Mouse (Mus musculus) heart, embryonic 16.5 days (tissue): ENCODE measurements around the gene Bax. TPM values are rescaled to one million over a fixed set of nuclear protein-coding genes. Genes with fewer than 3 reads are reported as not detected.

ENCODE experiments used
- ATAC-seq: fragments of 200-750 bp; cut with Nextera tagmentation; replicated peaks from 2 replicates; pipeline ENCODE4 v1.8.0; 2017; ENCODE audit warnings: moderate number of reproducible peaks; ENCODE audit not compliant: insufficient read depth, low FRiP score; ENCODE audit errors: extremely low read depth
- H3K27ac ChIP-seq: fragments of 300-500 bp; sonication (generic); 2 replicates; pipeline ENCODE4 v1.5.1; 2014; ENCODE audit warnings: mild to moderate bottlenecking, low read length, control low read depth, moderate library complexity
- H3K27me3 ChIP-seq: fragments of 300-500 bp; sonication (generic); 2 replicates; pipeline ENCODE4 v1.6.1; 2014; ENCODE audit warnings: low read length, mixed read lengths; ENCODE audit not compliant: control insufficient read depth, insufficient read depth
- H3K36me3 ChIP-seq: fragments of 300-500 bp; sonication (generic); 2 replicates; pipeline ENCODE4 v1.6.1; 2014; ENCODE audit not compliant: control insufficient read depth, insufficient read depth
- H3K4me1 ChIP-seq: fragments of 300-500 bp; sonication (generic); 2 replicates; pipeline ENCODE4 v1.6.1; 2014; ENCODE audit warnings: low read length, mixed read lengths; ENCODE audit not compliant: control insufficient read depth, insufficient read depth
- H3K4me2 ChIP-seq: fragments of 300-500 bp; sonication (generic); 2 replicates; pipeline ENCODE4 v1.6.1; 2014; ENCODE audit warnings: low read depth, mild to moderate bottlenecking, control low read depth, low read length
- H3K4me3 ChIP-seq: fragments of 300-500 bp; sonication (generic); 2 replicates; pipeline ENCODE4 v1.5.1; 2014; ENCODE audit warnings: mild to moderate bottlenecking, control low read depth, low read length
- H3K9ac ChIP-seq: fragments of 300-500 bp; sonication (generic); 2 replicates; pipeline ENCODE4 v1.6.1; 2014; ENCODE audit warnings: low read length, control low read depth
- H3K9me3 ChIP-seq: fragments of 300-500 bp; sonication (generic); replicated peaks from 2 replicates; pipeline ENCODE4 v1.6.1; 2016; ENCODE audit warnings: low read length; ENCODE audit not compliant: control insufficient read depth
- WGBS: fragments of 180-500 bp; shearing (Covaris S2); extraction: QIAGEN DNeasy Blood & Tissue Kit; methylation state at CpG from one replicate; pipeline ENCODE4 v1.1.7; 2014; 5-methylcytosine and 5-hydroxymethylcytosine counted together
- polyA plus RNA-seq: library from polyadenylated mRNA; unstranded; fragments of >200 nt; fragmentation: Nextera tagmentation; extraction: Ambion mirVana; gene quantifications from 2 replicates; pipeline ENCODE4 v1.2.1, GENCODE M21; 2015

Gene Bax
- polyA plus RNA-seq, 1 experiment from 2014 or later: 104 TPM

- H3K4me3 ChIP-seq: no peak overlapping the region
- H3K9ac ChIP-seq: no peak overlapping the region
- no peaks in the 10 kb centered on the region for H3K27me3 ChIP-seq
- peaks cover 5% of the 10 kb centered on the region; the same call in 1 of the 2 replicates for H3K4me1 ChIP-seq
- H3K36me3 ChIP-seq: peaks cover 33% of the 10 kb centered on the region
- H3K4me2 ChIP-seq: no peak overlapping the region
- no peaks in the 10 kb centered on the region for H3K9me3 ChIP-seq
- no peak overlapping the region for H3K27ac ChIP-seq
- ATAC-seq: no peak
- WGBS: 85% methylated on average over 9 of the region's 9 CpGs
Measured at GRCm38 (mm10) chr7:45494548-45494947, 27.9 kb upstream of the Bax start.

GRCm38 (mm10) chr7:45492951-45493350 lies 26.3 kb upstream of the Bax start:
- H3K27ac ChIP-seq: no peak overlapping the region; the same call in 1 of the 2 replicates
- ATAC-seq: no peak; the same call in 1 of the 2 replicates
- peaks cover 9% of the 10 kb centered on the region; the same call in 1 of the 2 replicates for H3K4me1 ChIP-seq
- no peaks in the 10 kb centered on the region for H3K9me3 ChIP-seq
- 83% methylated on average over 5 of the region's 5 CpGs for WGBS
- peaks cover 31% of the 10 kb centered on the region for H3K36me3 ChIP-seq
- H3K4me2 ChIP-seq: no peak overlapping the region
- H3K4me3 ChIP-seq: no peak overlapping the region
- H3K27me3 ChIP-seq: no peaks in the 10 kb centered on the region
- H3K9ac ChIP-seq: no peak overlapping the region

GRCm38 (mm10) chr7:45492225-45492844 lies 25.6 kb upstream of the Bax start:
- peaks cover 9% of the 10 kb centered on the region; the same call in 1 of the 2 replicates for H3K4me1 ChIP-seq
- no peak overlapping the region for H3K4me3 ChIP-seq
- no peak for ATAC-seq
- no peak overlapping the region for H3K4me2 ChIP-seq
- H3K27ac ChIP-seq: no peak overlapping the region
- WGBS: 92% methylated on average over 8 of the region's 8 CpGs
- H3K36me3 ChIP-seq: peaks cover 27% of the 10 kb centered on the region
- no peak overlapping the region for H3K9ac ChIP-seq
- H3K9me3 ChIP-seq: no peaks in the 10 kb centered on the region
- H3K27me3 ChIP-seq: no peaks in the 10 kb centered on the region

- Histone ChIP-seq H3K9ac (0 out of 2 replicates have a peak overlapping the region, but pooled peaks have one; percentile 5), H3K4me3 (no peak overlapping the region), H3K36me3 (peaks cover 23% of the 10 kb centered on the region), H3K4me2 (no peak overlapping the region; the same call in 1 of the 2 replicates), H3K27me3 (no peaks in the 10 kb centered on the region), H3K27ac (no peak overlapping the region), H3K9me3 (no peaks in the 10 kb centered on the region), H3K4me1 (peaks cover 9% of the 10 kb centered on the region; the same call in 1 of the 2 replicates)
- WGBS: 22% methylated on average over 3 of the region's 3 CpGs
- ATAC-seq: no peak
Measured at GRCm38 (mm10) chr7:45491264-45491663, 24.6 kb upstream of the Bax start.

GRCm38 (mm10) chr7:45490822-45491221 lies 24.1 kb upstream of the Bax start:
- Histone ChIP-seq H3K9me3 (no peaks in the 10 kb centered on the region), H3K4me2 (no peak overlapping the region; the same call in 1 of the 2 replicates), H3K36me3 (peaks cover 23% of the 10 kb centered on the region), H3K4me3 (no peak overlapping the region), H3K27ac (no peak overlapping the region), H3K9ac (0 out of 2 replicates have a peak overlapping the region, but pooled peaks have one; percentile 5), H3K4me1 (peaks cover 9% of the 10 kb centered on the region; the same call in 1 of the 2 replicates), H3K27me3 (no peaks in the 10 kb centered on the region)
- no peak for ATAC-seq
- 35% methylated on average over 9 of the region's 9 CpGs for WGBS

- Histone ChIP-seq H3K4me2 (no peak overlapping the region), H3K9me3 (no peaks in the 10 kb centered on the region), H3K4me3 (no peak overlapping the region), H3K9ac (no peak overlapping the region), H3K27me3 (no peaks in the 10 kb centered on the region), H3K4me1 (peaks cover 9% of the 10 kb centered on the region; the same call in 1 of the 2 replicates), H3K27ac (no peak overlapping the region), H3K36me3 (peaks cover 17% of the 10 kb centered on the region)
- 59% methylated on average over 7 of the region's 7 CpGs for WGBS
- no peak for ATAC-seq
Measured at GRCm38 (mm10) chr7:45489578-45489977, 22.9 kb upstream of the Bax start.

GRCm38 (mm10) chr7:45488293-45489204 lies 21.9 kb upstream of the Bax start, which contains the start of gene Dhdh:
Gene Dhdh, minus strand, starts transcription at chr7:45488805.
- Histone ChIP-seq H3K9me3 (no peaks in the 10 kb centered on the region), H3K4me1 (peaks cover 9% of the 10 kb centered on the region; the same call in 1 of the 2 replicates), H3K27ac (peak within 1 kb of the TSS; percentile 61), H3K4me3 (peak within 1 kb of the TSS; percentile 57), H3K27me3 (no peaks in the 10 kb centered on the region), H3K36me3 (peaks cover 7% of the 10 kb centered on the region), H3K4me2 (peak within 1 kb of the TSS; percentile 77), H3K9ac (peak within 1 kb of the TSS; percentile 72)
- peak; percentile 64 for ATAC-seq
- 10% methylated on average over 38 of the region's 38 CpGs for WGBS

GRCm38 (mm10) chr7:45487861-45488292 lies 21.2 kb upstream of the Bax start:
- 0 out of 2 replicates have a peak, but pooled peaks have one; percentile 23 for ATAC-seq
- H3K4me2 ChIP-seq: peak overlapping the region; percentile 77
- no peaks in the 10 kb centered on the region; the same call in 1 of the 2 replicates for H3K36me3 ChIP-seq
- peaks cover 9% of the 10 kb centered on the region; the same call in 1 of the 2 replicates for H3K4me1 ChIP-seq
- H3K27me3 ChIP-seq: no peaks in the 10 kb centered on the region
- no peaks in the 10 kb centered on the region for H3K9me3 ChIP-seq
- H3K4me3 ChIP-seq: peak overlapping the region; percentile 57
- 56% methylated on average over 11 of the region's 11 CpGs for WGBS
- no peak overlapping the region for H3K27ac ChIP-seq
- peak overlapping the region; percentile 72; the same call in 1 of the 2 replicates for H3K9ac ChIP-seq
